Mouse (Mus musculus) olfactory bulb, adult 2 months (tissue): ENCODE data around the gene Ndufs5.

Experiments used
- CTCF ChIP-seq: fragments of 200-500 bp; IDR thresholded peaks from 2 replicates; pipeline ENCODE4 v1.5.1; 2012; ENCODE audit warnings: low read depth, mild to moderate bottlenecking, low read length, moderate library complexity; ENCODE audit not compliant: insufficient read depth
- POLR2A ChIP-seq: fragments of 200-500 bp; IDR thresholded peaks from 2 replicates; pipeline ENCODE4 v1.6.1; 2012; ENCODE audit warnings: mild to moderate bottlenecking, low read depth, low read length, moderate library complexity; ENCODE audit not compliant: insufficient read depth

GRCm38 (mm10) chr4:123750707-123751312, 32.8 kb upstream of the Ndufs5 start:
- TF ChIP-seq CTCF (no peak), POLR2A (no peak)
